Mouse (Mus musculus): Measurements from ENCODE around the gene Slc16a8. TPM values are rescaled to one million over a fixed set of nuclear protein-coding genes. Genes with fewer than 3 reads are reported as not detected.

Slc16a8 gene
- polyA plus RNA-seq (2015; fragmentation: Nextera tagmentation; extraction: Ambion mirVana) = 0.40 and 0.61 TPM in 2 replicates

DNA sequence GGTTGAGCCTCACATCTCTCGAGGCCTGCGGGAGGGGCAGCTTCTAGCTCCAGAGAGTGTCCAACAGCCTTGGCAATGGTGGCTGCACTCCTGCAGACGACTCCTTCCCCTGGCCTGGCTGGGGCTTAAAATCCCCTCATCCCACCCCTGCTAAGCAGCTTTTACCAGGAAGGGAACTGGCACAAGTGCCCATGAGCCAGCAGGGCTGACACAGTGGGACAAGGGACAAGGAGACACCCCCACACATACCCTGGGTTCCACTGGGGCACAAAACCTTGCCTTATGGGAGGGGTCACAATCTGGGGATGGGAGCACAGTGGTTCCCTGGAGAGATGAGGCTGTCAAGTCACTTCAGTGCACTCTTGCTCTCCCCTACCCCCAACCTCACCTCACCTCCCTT lies at the start of gene Slc16a8:
Slc16a8 (minus strand) TSS at position 101 of the 400 bp plus-strand sequence.
- Histone ChIP-seq H3K4me1 (ENCODE audit: control insufficient read depth, insufficient read depth, low read length) (peaks cover 8% of the 10 kb centered on the region; the same call in 1 of the 2 replicates), H3K27ac (ENCODE audit: low read length) (no peak within 1 kb of the TSS), H3K36me3 (ENCODE audit: control insufficient read depth, insufficient read depth, low read length) (no peaks in the 10 kb centered on the region), H3K4me3 (ENCODE audit: low read depth, low read length) (no peak within 1 kb of the TSS), H3K27me3 (ENCODE audit: control insufficient read depth, insufficient read depth, low read depth, low read length) (peaks cover 21% of the 10 kb centered on the region), H3K4me2 (ENCODE audit: low read length) (no peak within 1 kb of the TSS), H3K9ac (ENCODE audit: low read depth, low read length) (no peak within 1 kb of the TSS), H3K9me3 (replicated peaks; ENCODE audit: control insufficient read depth, low read length, poor library complexity, severe bottlenecking) (no peaks in the 10 kb centered on the region)
- 13% methylated on average over 3 of the region's 3 CpGs for WGBS
- ATAC-seq = no peak

DNA sequence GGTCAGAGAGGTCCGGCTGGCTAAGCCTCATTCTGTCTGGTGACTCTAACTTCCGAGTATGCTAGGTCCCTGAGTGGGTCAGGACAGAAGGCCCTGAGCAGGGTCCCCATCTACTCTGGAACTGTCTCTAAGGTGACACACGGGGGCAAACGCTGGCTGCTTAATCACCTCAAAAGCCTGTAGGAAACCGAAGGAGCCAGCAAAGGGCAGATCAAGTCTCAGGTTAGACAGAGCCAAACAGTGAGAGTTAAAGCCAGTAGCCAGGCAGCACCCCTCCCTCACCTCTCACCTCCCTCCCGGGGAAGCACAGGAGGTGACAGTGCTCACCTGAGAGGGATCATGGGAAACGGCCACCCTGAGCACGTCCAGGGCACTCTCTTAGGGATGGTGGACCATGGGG lies 49.2 kb upstream of the Slc16a8 start:
- WGBS = 91% methylated on average over 8 of the region's 8 CpGs
- H3K4me1 ChIP-seq (ENCODE audit: control insufficient read depth, insufficient read depth, low read length) = no peaks in the 10 kb centered on the region
- H3K4me3 ChIP-seq (ENCODE audit: low read depth, low read length) = no peak overlapping the region
- H3K4me2 ChIP-seq (ENCODE audit: low read length) = no peak overlapping the region
- H3K9me3 ChIP-seq (replicated peaks; ENCODE audit: control insufficient read depth, low read length, poor library complexity, severe bottlenecking) = no peaks in the 10 kb centered on the region
- no peaks in the 10 kb centered on the region; the same call in none of the 2 replicates for H3K36me3 ChIP-seq (ENCODE audit: control insufficient read depth, insufficient read depth, low read length)
- H3K27me3 ChIP-seq (ENCODE audit: control insufficient read depth, insufficient read depth, low read depth, low read length) = no peaks in the 10 kb centered on the region
- no peak overlapping the region for H3K9ac ChIP-seq (ENCODE audit: low read depth, low read length)
- ATAC-seq = no peak
- no peak overlapping the region for H3K27ac ChIP-seq (ENCODE audit: low read length)

- H3K36me3 ChIP-seq (ENCODE audit: control insufficient read depth, insufficient read depth, low read length) = no peaks in the 10 kb centered on the region; the same call in 1 of the 2 replicates
- H3K4me1 ChIP-seq (ENCODE audit: control insufficient read depth, insufficient read depth, low read length) = no peaks in the 10 kb centered on the region
- no peak overlapping the region for H3K9ac ChIP-seq (ENCODE audit: low read depth, low read length)
- ATAC-seq = no peak
- no peak overlapping the region for H3K4me3 ChIP-seq (ENCODE audit: low read depth, low read length)
- no peaks in the 10 kb centered on the region for H3K9me3 ChIP-seq (replicated peaks; ENCODE audit: control insufficient read depth, low read length, poor library complexity, severe bottlenecking)
- H3K27me3 ChIP-seq (ENCODE audit: control insufficient read depth, insufficient read depth, low read depth, low read length) = no peaks in the 10 kb centered on the region
- 86% methylated on average over 2 of the region's 2 CpGs for WGBS
- no peak overlapping the region for H3K27ac ChIP-seq (ENCODE audit: low read length)
- no peak overlapping the region for H3K4me2 ChIP-seq (ENCODE audit: low read length)
Measured at GRCm38 (mm10) chr15:79299563-79300155, 45.1 kb upstream of the Slc16a8 start.

GRCm38 (mm10) chr15:79298553-79298952 lies 44.0 kb upstream of the Slc16a8 start:
- Histone ChIP-seq H3K27me3 (ENCODE audit: control insufficient read depth, insufficient read depth, low read depth, low read length) (no peaks in the 10 kb centered on the region), H3K27ac (ENCODE audit: low read length) (no peak overlapping the region), H3K4me1 (ENCODE audit: control insufficient read depth, insufficient read depth, low read length) (no peaks in the 10 kb centered on the region), H3K9me3 (replicated peaks; ENCODE audit: control insufficient read depth, low read length, poor library complexity, severe bottlenecking) (no peaks in the 10 kb centered on the region), H3K4me3 (ENCODE audit: low read depth, low read length) (no peak overlapping the region), H3K9ac (ENCODE audit: low read depth, low read length) (no peak overlapping the region), H3K4me2 (ENCODE audit: low read length) (no peak overlapping the region), H3K36me3 (ENCODE audit: control insufficient read depth, insufficient read depth, low read length) (no peaks in the 10 kb centered on the region)
- no peak for ATAC-seq
- WGBS = 90% methylated on average over 6 of the region's 6 CpGs

- no peak overlapping the region for H3K4me2 ChIP-seq (ENCODE audit: low read length)
- H3K4me1 ChIP-seq (ENCODE audit: control insufficient read depth, insufficient read depth, low read length) = no peaks in the 10 kb centered on the region
- no peak overlapping the region for H3K9ac ChIP-seq (ENCODE audit: low read depth, low read length)
- H3K27me3 ChIP-seq (ENCODE audit: control insufficient read depth, insufficient read depth, low read depth, low read length) = no peaks in the 10 kb centered on the region
- H3K4me3 ChIP-seq (ENCODE audit: low read depth, low read length) = no peak overlapping the region
- H3K9me3 ChIP-seq (replicated peaks; ENCODE audit: control insufficient read depth, low read length, poor library complexity, severe bottlenecking) = no peaks in the 10 kb centered on the region
- no peak overlapping the region for H3K27ac ChIP-seq (ENCODE audit: low read length)
- WGBS = 89% methylated on average over 9 of the region's 9 CpGs
- 0 out of 2 replicates have a peak, but pooled peaks cover 2% of the 10 kb centered on the region for H3K36me3 ChIP-seq (ENCODE audit: control insufficient read depth, insufficient read depth, low read length)
- no peak for ATAC-seq
Measured at GRCm38 (mm10) chr15:79292779-79293178, 38.2 kb upstream of the Slc16a8 start.

GRCm38 (mm10) chr15:79290340-79290739 lies 35.8 kb upstream of the Slc16a8 start:
- no peaks in the 10 kb centered on the region for H3K27me3 ChIP-seq (ENCODE audit: control insufficient read depth, insufficient read depth, low read depth, low read length)
- no peak for ATAC-seq

DNA sequence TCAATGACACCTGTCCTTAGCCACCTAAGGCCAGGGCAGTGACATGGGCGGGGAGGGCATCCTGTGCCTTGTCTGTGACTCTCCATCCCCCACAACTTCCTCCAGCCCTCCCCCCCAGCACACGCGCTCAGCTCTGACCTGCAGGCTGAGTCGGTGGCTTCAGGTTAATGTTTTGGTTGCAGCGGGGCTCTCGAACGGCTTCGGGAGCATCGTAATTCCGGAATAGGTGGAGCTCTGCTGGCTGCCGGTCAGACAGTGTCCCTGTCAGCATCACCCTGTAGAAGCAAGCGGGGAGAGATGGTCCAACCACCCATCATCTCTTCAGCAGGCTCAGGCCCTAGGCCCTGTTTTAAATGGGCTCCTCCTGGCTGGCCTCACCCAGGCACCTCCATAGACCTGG lies 34.9 kb upstream of the Slc16a8 start:
- no peaks in the 10 kb centered on the region for H3K9me3 ChIP-seq (replicated peaks; ENCODE audit: control insufficient read depth, low read length, poor library complexity, severe bottlenecking)
- no peak overlapping the region for H3K4me2 ChIP-seq (ENCODE audit: low read length)
- no peak overlapping the region for H3K9ac ChIP-seq (ENCODE audit: low read depth, low read length)
- H3K27ac ChIP-seq (ENCODE audit: low read length) = no peak overlapping the region
- WGBS = 96% methylated on average over 12 of the region's 12 CpGs
- no peak for ATAC-seq
- H3K4me3 ChIP-seq (ENCODE audit: low read depth, low read length) = no peak overlapping the region
- H3K27me3 ChIP-seq (ENCODE audit: control insufficient read depth, insufficient read depth, low read depth, low read length) = no peaks in the 10 kb centered on the region
- H3K36me3 ChIP-seq (ENCODE audit: control insufficient read depth, insufficient read depth, low read length) = 0 out of 2 replicates have a peak, but pooled peaks cover 2% of the 10 kb centered on the region
- H3K4me1 ChIP-seq (ENCODE audit: control insufficient read depth, insufficient read depth, low read length) = no peaks in the 10 kb centered on the region

More at GRCm38 (mm10) chr15:79290340-79290739, 35.8 kb upstream of the Slc16a8 start:
- WGBS = 87% methylated on average over 3 of the region's 3 CpGs
- Histone ChIP-seq H3K4me2 (ENCODE audit: low read length) (no peak overlapping the region), H3K4me3 (ENCODE audit: low read depth, low read length) (no peak overlapping the region), H3K27ac (ENCODE audit: low read length) (no peak overlapping the region), H3K4me1 (ENCODE audit: control insufficient read depth, insufficient read depth, low read length) (no peaks in the 10 kb centered on the region), H3K9ac (ENCODE audit: low read depth, low read length) (no peak overlapping the region), H3K36me3 (ENCODE audit: control insufficient read depth, insufficient read depth, low read length) (0 out of 2 replicates have a peak, but pooled peaks cover 2% of the 10 kb centered on the region), H3K9me3 (replicated peaks; ENCODE audit: control insufficient read depth, low read length, poor library complexity, severe bottlenecking) (no peaks in the 10 kb centered on the region)

- Histone ChIP-seq H3K27me3 (ENCODE audit: control insufficient read depth, insufficient read depth, low read depth, low read length) (no peaks in the 10 kb centered on the region), H3K9ac (ENCODE audit: low read depth, low read length) (no peak overlapping the region), H3K4me1 (ENCODE audit: control insufficient read depth, insufficient read depth, low read length) (no peaks in the 10 kb centered on the region), H3K36me3 (ENCODE audit: control insufficient read depth, insufficient read depth, low read length) (0 out of 2 replicates have a peak, but pooled peaks cover 2% of the 10 kb centered on the region), H3K4me2 (ENCODE audit: low read length) (no peak overlapping the region), H3K9me3 (replicated peaks; ENCODE audit: control insufficient read depth, low read length, poor library complexity, severe bottlenecking) (no peaks in the 10 kb centered on the region), H3K27ac (ENCODE audit: low read length) (no peak overlapping the region), H3K4me3 (ENCODE audit: low read depth, low read length) (no peak overlapping the region)
- 89% methylated on average over 3 of the region's 3 CpGs for WGBS
- no peak for ATAC-seq
Measured at GRCm38 (mm10) chr15:79288387-79288786, 33.8 kb upstream of the Slc16a8 start.

- ATAC-seq = no peak
- H3K4me1 ChIP-seq (ENCODE audit: control insufficient read depth, insufficient read depth, low read length) = no peaks in the 10 kb centered on the region
- WGBS = 91% methylated on average over 7 of the region's 7 CpGs
Measured at GRCm38 (mm10) chr15:79287091-79287490, 32.5 kb upstream of the Slc16a8 start.

More at GRCm38 (mm10) chr15:79287091-79287490, 32.5 kb upstream of the Slc16a8 start:
- H3K27ac ChIP-seq (ENCODE audit: low read length) = no peak overlapping the region
- no peak overlapping the region for H3K9ac ChIP-seq (ENCODE audit: low read depth, low read length)
- H3K36me3 ChIP-seq (ENCODE audit: control insufficient read depth, insufficient read depth, low read length) = 0 out of 2 replicates have a peak, but pooled peaks cover 2% of the 10 kb centered on the region
- no peaks in the 10 kb centered on the region for H3K9me3 ChIP-seq (replicated peaks; ENCODE audit: control insufficient read depth, low read length, poor library complexity, severe bottlenecking)
- no peak overlapping the region for H3K4me2 ChIP-seq (ENCODE audit: low read length)
- H3K4me3 ChIP-seq (ENCODE audit: low read depth, low read length) = no peak overlapping the region
- H3K27me3 ChIP-seq (ENCODE audit: control insufficient read depth, insufficient read depth, low read depth, low read length) = no peaks in the 10 kb centered on the region

Data from midbrain, embryonic 16.5 days (tissue).